Mouse (Mus musculus): ENCODE data around the gene Rtcb. TPM values are rescaled to one million over a fixed set of nuclear protein-coding genes. Genes with fewer than 3 reads are reported as not detected.

The Rtcb gene
- total RNA-seq (2023), result 100 to 1,000 TPM; 109 to 110 TPM

GRCm38 (mm10) chr10:85957464-85957950 lies at the start of gene Rtcb:
TSS of gene Rtcb (minus strand) at chr10:85957823.

GRCm38 (mm10) chr10:85927676-85928445 lies 29.8 kb downstream of the Rtcb start, which contains the start of gene Ascl4:
TSS of gene Ascl4 (plus strand) at chr10:85927681.

GRCm38 (mm10) chr10:85916498-85917309 lies 40.9 kb downstream of the Rtcb start, which contains the start of gene Prdm4:
TSS of gene Prdm4 (minus strand) at chr10:85917142.

Other genes with a start within 250 kb of the Rtcb start
- 10 to 100 TPM; 27.2 to 29.0 TPM for gene Pwp1, start 128.3 kb downstream of the Rtcb start, total RNA-seq (2023)
- 10 to 100 TPM; 58.7 to 69.1 TPM for gene Prdm4, start 40.7 kb downstream of the Rtcb start, total RNA-seq (2023)
- not detected for gene Ascl4, start 30.1 kb downstream of the Rtcb start, total RNA-seq (2023)
- gene Bpifc, start 54.1 kb upstream of the Rtcb start, total RNA-seq (2023), result not detected
- gene Fbxo7, start 64.1 kb upstream of the Rtcb start, total RNA-seq (2023), result 10 to 100 TPM; 45.5 to 46.0 TPM